Comparison of ENCODE assay signal across 10 mouse cellular contexts in genomic region chr10:111696987-111697386, GRCm38 (mm10).
"Had no signal": no experiment of that assay in that cellular context is flagged by ENCODE, and none has a peak within 500 bp of the region (broad histone marks: within the 10 kb centered on the region; RNA-seq: fewer than 3 reads in every experiment).

No protein-coding gene starts in this region.

- H3K36me3 ChIP-seq: limb, embryonic 12.5 days; liver, embryonic 15.5 days; midbrain, embryonic 15.5 days; neural tube, embryonic 12.5 days had no signal

- H3K9me3 ChIP-seq: limb, embryonic 12.5 days; liver, embryonic 15.5 days; midbrain, embryonic 15.5 days; neural tube, embryonic 12.5 days had no signal

- H3K27me3 ChIP-seq: limb, embryonic 12.5 days; liver, embryonic 15.5 days; midbrain, embryonic 15.5 days; neural tube, embryonic 12.5 days had no signal

- ATAC-seq: inflammation-experienced regulatory T-cells, adult 6 months; midbrain, embryonic 15.5 days had no signal

- DNase-seq: thymus, postnatal 4 days had no signal

- H3K27ac ChIP-seq: layer of hippocampus, adult 2 months; limb, embryonic 12.5 days; liver, embryonic 15.5 days; midbrain, embryonic 15.5 days; neural tube, embryonic 12.5 days; stomach, postnatal 0 days had no signal

- H3K4me2 ChIP-seq: limb, embryonic 12.5 days; liver, embryonic 15.5 days; midbrain, embryonic 11.5 days; midbrain, embryonic 15.5 days; neural tube, embryonic 12.5 days had no signal

- H3K4me3 ChIP-seq: layer of hippocampus, adult 2 months; limb, embryonic 12.5 days; liver, embryonic 15.5 days; megakaryocyte, embryonic 14.5 days; midbrain, embryonic 15.5 days; neural tube, embryonic 12.5 days had no signal

- H3K9ac ChIP-seq: limb, embryonic 12.5 days; liver, embryonic 15.5 days; midbrain, embryonic 15.5 days; neural tube, embryonic 12.5 days had no signal

- H3K4me1 ChIP-seq: liver, embryonic 15.5 days; megakaryocyte, embryonic 14.5 days; neural tube, embryonic 12.5 days had no signal
